Mouse (Mus musculus): ENCODE measurements around the gene Wfdc3. TPM values are rescaled to one million over a fixed set of nuclear protein-coding genes. Genes with fewer than 3 reads are reported as not detected.

Gene Wfdc3
- polyA plus RNA-seq (2015; fragmentation: Nextera tagmentation; extraction: Ambion mirVana) = 0.92 and 1.4 TPM in 2 replicates

- WGBS = under 1% methylated on average over 59 of the region's 70 CpGs
- peak within 1 kb of the TSS; percentile 88 for H3K4me3 ChIP-seq
- peak within 1 kb of the TSS; percentile 94 for H3K9ac ChIP-seq
- no peaks in the 10 kb centered on the region for H3K9me3 ChIP-seq (replicated peaks)
- H3K4me1 ChIP-seq = peaks cover 28% of the 10 kb centered on the region
- peak within 1 kb of the TSS; percentile 59 for H3K27ac ChIP-seq
- H3K36me3 ChIP-seq (ENCODE audit: poor library complexity, severe bottlenecking) = peaks cover 34% of the 10 kb centered on the region
- ATAC-seq = peak; percentile 95
- H3K4me2 ChIP-seq = peak within 1 kb of the TSS; percentile 94
- no peaks in the 10 kb centered on the region for H3K27me3 ChIP-seq
Observed at GRCm38 (mm10) chr2:164745843-164746479, at the start of gene Wfdc3, which contains the start of gene Dnttip1. Gene Wfdc3 (minus strand): TSS chr2:164745931. Gene Dnttip1 (plus strand): TSS chr2:164745983.

GRCm38 (mm10) chr2:164794293-164794692 is 48.6 kb upstream of the Wfdc3 start:
- no peak overlapping the region for H3K27ac ChIP-seq
- peaks cover 79% of the 10 kb centered on the region for H3K36me3 ChIP-seq (ENCODE audit: poor library complexity, severe bottlenecking)
- H3K9me3 ChIP-seq (replicated peaks) = no peaks in the 10 kb centered on the region
- no peaks in the 10 kb centered on the region; the same call in 1 of the 2 replicates for H3K4me1 ChIP-seq
- H3K4me2 ChIP-seq = no peak overlapping the region
- no peak overlapping the region for H3K4me3 ChIP-seq
- no peak overlapping the region for H3K9ac ChIP-seq
- 29% methylated on average over 5 of the region's 5 CpGs for WGBS
- peak; percentile 61; the same call in 1 of the 2 replicates for ATAC-seq
- H3K27me3 ChIP-seq = no peaks in the 10 kb centered on the region

GRCm38 (mm10) chr2:164793772-164794171 is 48.0 kb upstream of the Wfdc3 start:
- 94% methylated on average over 2 of the region's 2 CpGs for WGBS
- Histone ChIP-seq H3K36me3 (ENCODE audit: poor library complexity, severe bottlenecking) (peaks cover 77% of the 10 kb centered on the region), H3K9me3 (replicated peaks) (no peaks in the 10 kb centered on the region), H3K4me1 (no peaks in the 10 kb centered on the region; the same call in 1 of the 2 replicates), H3K4me2 (no peak overlapping the region), H3K27ac (no peak overlapping the region), H3K27me3 (no peaks in the 10 kb centered on the region), H3K9ac (no peak overlapping the region), H3K4me3 (no peak overlapping the region)
- ATAC-seq = no peak

GRCm38 (mm10) chr2:164793236-164793635 is 47.5 kb upstream of the Wfdc3 start:
- ATAC-seq = no peak
- H3K36me3 ChIP-seq (ENCODE audit: poor library complexity, severe bottlenecking) = peaks cover 77% of the 10 kb centered on the region
- no peak overlapping the region for H3K4me2 ChIP-seq
- WGBS = 84% methylated on average over 3 of the region's 3 CpGs
- no peak overlapping the region for H3K4me3 ChIP-seq
- H3K27me3 ChIP-seq = no peaks in the 10 kb centered on the region
- H3K27ac ChIP-seq = no peak overlapping the region
- no peaks in the 10 kb centered on the region; the same call in 1 of the 2 replicates for H3K4me1 ChIP-seq
- H3K9ac ChIP-seq = no peak overlapping the region; the same call in 1 of the 2 replicates
- no peaks in the 10 kb centered on the region for H3K9me3 ChIP-seq (replicated peaks)

GRCm38 (mm10) chr2:164792400-164793190 is 46.9 kb upstream of the Wfdc3 start:
- 95% methylated on average over 12 of the region's 12 CpGs for WGBS
- Histone ChIP-seq H3K9me3 (replicated peaks) (no peaks in the 10 kb centered on the region), H3K4me1 (no peaks in the 10 kb centered on the region; the same call in 1 of the 2 replicates), H3K27me3 (no peaks in the 10 kb centered on the region), H3K4me3 (no peak overlapping the region), H3K9ac (no peak overlapping the region), H3K36me3 (ENCODE audit: poor library complexity, severe bottlenecking) (peaks cover 71% of the 10 kb centered on the region), H3K27ac (no peak overlapping the region), H3K4me2 (no peak overlapping the region)
- ATAC-seq = no peak

- H3K4me2 ChIP-seq = no peak overlapping the region
- WGBS = 92% methylated on average over 18 of the region's 18 CpGs
- peaks cover 3% of the 10 kb centered on the region; the same call in 1 of the 2 replicates for H3K4me1 ChIP-seq
- ATAC-seq = no peak
- H3K36me3 ChIP-seq (ENCODE audit: poor library complexity, severe bottlenecking) = peaks cover 65% of the 10 kb centered on the region
- H3K9me3 ChIP-seq (replicated peaks) = no peaks in the 10 kb centered on the region
- no peak overlapping the region for H3K27ac ChIP-seq
- H3K9ac ChIP-seq = no peak overlapping the region
- no peak overlapping the region for H3K4me3 ChIP-seq
- H3K27me3 ChIP-seq = no peaks in the 10 kb centered on the region
Observed at GRCm38 (mm10) chr2:164791841-164792261, 46.1 kb upstream of the Wfdc3 start.

GRCm38 (mm10) chr2:164790451-164790850 is 44.7 kb upstream of the Wfdc3 start:
- ATAC-seq = no peak
- no peak overlapping the region for H3K4me3 ChIP-seq
- H3K27me3 ChIP-seq = no peaks in the 10 kb centered on the region
- H3K36me3 ChIP-seq (ENCODE audit: poor library complexity, severe bottlenecking) = peaks cover 51% of the 10 kb centered on the region
- H3K9me3 ChIP-seq (replicated peaks) = no peaks in the 10 kb centered on the region
- peaks cover 13% of the 10 kb centered on the region for H3K4me1 ChIP-seq
- H3K9ac ChIP-seq = no peak overlapping the region
- 87% methylated on average over 4 of the region's 4 CpGs for WGBS
- no peak overlapping the region for H3K27ac ChIP-seq
- H3K4me2 ChIP-seq = no peak overlapping the region

GRCm38 (mm10) chr2:164788411-164788810 is 42.7 kb upstream of the Wfdc3 start:
- H3K9me3 ChIP-seq (replicated peaks) = no peaks in the 10 kb centered on the region
- ATAC-seq = no peak
- WGBS = 82% methylated on average over 4 of the region's 4 CpGs

GRCm38 (mm10) chr2:164787779-164788178 is 42.0 kb upstream of the Wfdc3 start:
- Histone ChIP-seq H3K4me3 (no peak overlapping the region), H3K27me3 (no peaks in the 10 kb centered on the region), H3K36me3 (ENCODE audit: poor library complexity, severe bottlenecking) (peaks cover 31% of the 10 kb centered on the region), H3K4me1 (peaks cover 22% of the 10 kb centered on the region), H3K9ac (no peak overlapping the region), H3K4me2 (no peak overlapping the region), H3K9me3 (replicated peaks) (no peaks in the 10 kb centered on the region), H3K27ac (no peak overlapping the region)
- WGBS = 82% methylated on average over 10 of the region's 10 CpGs
- ATAC-seq = no peak

More at GRCm38 (mm10) chr2:164788411-164788810, 42.7 kb upstream of the Wfdc3 start:
- Histone ChIP-seq H3K27ac (no peak overlapping the region), H3K4me1 (peaks cover 22% of the 10 kb centered on the region), H3K9ac (no peak overlapping the region), H3K27me3 (no peaks in the 10 kb centered on the region), H3K4me2 (no peak overlapping the region), H3K36me3 (ENCODE audit: poor library complexity, severe bottlenecking) (peaks cover 38% of the 10 kb centered on the region), H3K4me3 (no peak overlapping the region)

GRCm38 (mm10) chr2:164787032-164787431 is 41.3 kb upstream of the Wfdc3 start:
- Histone ChIP-seq H3K9me3 (replicated peaks) (no peaks in the 10 kb centered on the region), H3K27ac (no peak overlapping the region), H3K36me3 (ENCODE audit: poor library complexity, severe bottlenecking) (peaks cover 24% of the 10 kb centered on the region), H3K4me2 (peak overlapping the region; percentile 91), H3K4me1 (peaks cover 22% of the 10 kb centered on the region), H3K4me3 (no peak overlapping the region), H3K27me3 (no peaks in the 10 kb centered on the region), H3K9ac (no peak overlapping the region)
- 84% methylated on average over 3 of the region's 3 CpGs for WGBS
- ATAC-seq = no peak

- H3K9ac ChIP-seq = peak overlapping the region; percentile 77
- no peaks in the 10 kb centered on the region for H3K9me3 ChIP-seq (replicated peaks)
- 12% methylated on average over 15 of the region's 15 CpGs for WGBS
- no peak; the same call in 1 of the 2 replicates for ATAC-seq
- peak overlapping the region; percentile 65 for H3K4me3 ChIP-seq
- no peak overlapping the region for H3K27ac ChIP-seq
- H3K36me3 ChIP-seq (ENCODE audit: poor library complexity, severe bottlenecking) = peaks cover 18% of the 10 kb centered on the region
- H3K4me1 ChIP-seq = peaks cover 22% of the 10 kb centered on the region
- peak overlapping the region; percentile 91 for H3K4me2 ChIP-seq
- no peaks in the 10 kb centered on the region for H3K27me3 ChIP-seq
Observed at GRCm38 (mm10) chr2:164786388-164786885, 40.7 kb upstream of the Wfdc3 start.

All from forebrain, embryonic 13.5 days (tissue).